Mouse (Mus musculus) cerebellum, postnatal 4 days (tissue): Measurements from ENCODE around the gene 4930555G01Rik.
"Not testable (repeated sequence)": the region's sequence is repeated elsewhere in the genome, so short reads cannot be mapped to it uniquely, and the experiment has no call there.

Experiments
- DNase-seq, 2 experiments: peaks; one replicate each; pipeline ENCODE4 v3.0.0; 2022; ENCODE audit warnings: low spot score in 2 of 2, mixed read lengths in 1 of 2

4930555G01Rik gene

GRCm38 (mm10) chr14:5050329-5050728, at the start of gene 4930555G01Rik:
TSS of gene 4930555G01Rik (plus strand) at chr14:5050629.
- DNase-seq = not testable (repeated sequence)

- not testable (repeated sequence) for DNase-seq
These were observed 34.8 kb upstream of the 4930555G01Rik start, which contains the start of gene Gm3298 for GRCm38 (mm10) chr14:5015591-5015990. TSS of gene Gm3298 (plus strand) at chr14:5015891.

GRCm38 (mm10) chr14:5070611-5071490, 20.4 kb downstream of the 4930555G01Rik start, which contains the start of gene Gm8281:
TSS of gene Gm8281 (plus strand) at chr14:5071040.
- peak in 1 of 2 experiments; percentile 1 for DNase-seq
